Mouse (Mus musculus) ES-Bruce4 (cell line): ENCODE data around the gene Bco1. TPM values are rescaled to one million over a fixed set of nuclear protein-coding genes. Genes with fewer than 3 reads are reported as not detected.

Experiments used
- H3K27ac ChIP-seq: 2 replicates; pipeline ENCODE4 v1.5.1; 2012; ENCODE audit warnings: low read length, inconsistent platforms; ENCODE audit not compliant: insufficient read depth
- H3K27me3 ChIP-seq: 2 replicates; pipeline ENCODE4 v1.6.1; 2012; ENCODE audit warnings: mild to moderate bottlenecking, low read length, inconsistent platforms; ENCODE audit not compliant: control insufficient read depth, poor library complexity, insufficient read depth, severe bottlenecking
- H3K36me3 ChIP-seq: 2 replicates; pipeline ENCODE4 v1.6.1; 2012; ENCODE audit warnings: inconsistent platforms, mild to moderate bottlenecking, low read length, moderate library complexity; ENCODE audit not compliant: control insufficient read depth, poor library complexity, insufficient read depth, severe bottlenecking
- H3K4me1 ChIP-seq: one replicate; pipeline ENCODE4 v1.8.1; 2011; ENCODE audit warnings: low read length; ENCODE audit not compliant: control insufficient read depth, insufficient read depth
- H3K4me3 ChIP-seq: 2 replicates; pipeline ENCODE4 v1.5.1; 2011; ENCODE audit warnings: low read depth, mild to moderate bottlenecking, low read length
- H3K9ac ChIP-seq: 2 replicates; pipeline ENCODE4 v1.6.1; 2012; ENCODE audit warnings: low read depth, mild to moderate bottlenecking, inconsistent platforms; ENCODE audit not compliant: poor library complexity, severe bottlenecking
- H3K9me3 ChIP-seq: replicated peaks from 2 replicates; pipeline ENCODE4 v1.6.1; 2012; ENCODE audit warnings: mild to moderate bottlenecking, low read length, inconsistent platforms; ENCODE audit not compliant: control insufficient read depth, poor library complexity, insufficient read depth, severe bottlenecking
- CTCF ChIP-seq: IDR thresholded peaks from one replicate; pipeline ENCODE4 v1.8.1; 2011; ENCODE audit warnings: low read depth, low read length
- EP300 ChIP-seq: IDR thresholded peaks from 2 replicates; pipeline ENCODE4 v1.6.1; 2011; ENCODE audit warnings: low read depth, low read length; ENCODE audit not compliant: insufficient read depth
- POLR2A ChIP-seq: IDR thresholded peaks from one replicate; pipeline ENCODE4 v1.8.1; 2011; ENCODE audit warnings: low read length; ENCODE audit not compliant: insufficient read depth
- polyA plus RNA-seq: library from polyadenylated mRNA; stranded (reverse); fragments of >200 nt; gene quantifications from 2 replicates; pipeline ENCODE4 v1.2.4, GENCODE M21; 2011; ENCODE audit warnings: low read depth; ENCODE audit not compliant: missing spikeins, insufficient read depth, insufficient read length

Gene Bco1
- polyA plus RNA-seq, 1 experiment, result not detected

- H3K36me3 ChIP-seq, result no peaks in the 10 kb centered on the region
- no peaks in the 10 kb centered on the region for H3K27me3 ChIP-seq
- no peak overlapping the region for H3K27ac ChIP-seq
- H3K9me3 ChIP-seq, result no peaks in the 10 kb centered on the region
- H3K4me1 ChIP-seq, result no peaks in the 10 kb centered on the region
- no peak for TF ChIP-seq POLR2A
- TF ChIP-seq CTCF, result no peak
- TF ChIP-seq EP300, result no peak
- peak overlapping the region; percentile 80 for H3K9ac ChIP-seq
- no peak overlapping the region for H3K4me3 ChIP-seq
Observed at GRCm38 (mm10) chr8:117159031-117159430, 63.4 kb downstream of the Bco1 start.

DNA sequence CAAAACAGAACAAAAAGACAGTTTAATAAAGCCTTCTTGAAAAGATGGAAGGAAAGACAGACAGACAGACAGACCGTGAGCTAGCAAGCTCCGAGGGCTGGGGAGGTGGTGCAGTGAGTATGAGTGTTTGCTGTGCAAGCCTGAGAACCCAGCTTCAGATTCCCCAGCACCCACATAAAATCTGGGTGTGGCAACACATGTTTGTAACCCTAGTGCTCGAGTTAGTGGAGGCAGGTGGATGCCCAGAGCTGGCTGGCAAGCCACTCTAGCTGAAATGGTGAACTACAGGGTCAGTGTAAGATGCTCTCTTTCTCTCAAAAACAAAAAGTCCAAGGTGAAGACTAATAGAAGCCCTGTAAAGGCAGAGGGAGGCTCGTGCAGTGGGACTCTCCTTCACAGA, 69.3 kb downstream of the Bco1 start:
- Histone ChIP-seq H3K4me1 (no peaks in the 10 kb centered on the region), H3K9me3 (no peaks in the 10 kb centered on the region), H3K27ac (no peak overlapping the region), H3K9ac (no peak overlapping the region), H3K27me3 (no peaks in the 10 kb centered on the region), H3K36me3 (no peaks in the 10 kb centered on the region), H3K4me3 (no peak overlapping the region)
- no peak for TF ChIP-seq POLR2A
- no peak for TF ChIP-seq CTCF
- no peak for TF ChIP-seq EP300

- Histone ChIP-seq H3K27me3 (no peaks in the 10 kb centered on the region), H3K4me1 (no peaks in the 10 kb centered on the region), H3K4me3 (no peak overlapping the region), H3K9ac (no peak overlapping the region), H3K9me3 (no peaks in the 10 kb centered on the region), H3K27ac (no peak overlapping the region), H3K36me3 (no peaks in the 10 kb centered on the region)
- TF ChIP-seq EP300 (no peak), CTCF (no peak), POLR2A (no peak)
Observed at GRCm38 (mm10) chr8:117165542-117165941, 69.9 kb downstream of the Bco1 start.

DNA sequence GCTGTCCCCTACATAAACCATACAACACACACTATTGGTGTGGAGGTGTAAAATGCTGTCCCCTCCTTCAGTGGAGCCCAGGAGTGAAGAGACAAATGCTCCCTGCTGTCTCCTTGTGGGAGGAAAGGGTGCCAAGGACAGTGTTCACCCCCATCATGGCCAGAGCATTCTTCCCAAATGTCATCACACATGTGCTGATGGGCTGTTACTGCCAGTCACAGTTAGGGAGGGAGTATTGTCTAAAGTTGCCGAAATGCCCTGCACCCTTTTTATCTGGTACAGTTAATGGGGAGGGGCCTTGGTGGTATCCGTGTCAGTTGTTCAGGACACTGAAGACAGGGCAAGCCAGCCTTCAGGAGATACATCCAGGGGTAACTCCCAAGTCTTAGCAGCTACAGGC, 70.9 kb downstream of the Bco1 start:
- no peaks in the 10 kb centered on the region for H3K4me1 ChIP-seq
- no peaks in the 10 kb centered on the region for H3K27me3 ChIP-seq
- H3K36me3 ChIP-seq, result no peaks in the 10 kb centered on the region
- H3K9ac ChIP-seq, result no peak overlapping the region
- H3K9me3 ChIP-seq, result no peaks in the 10 kb centered on the region
- no peak overlapping the region for H3K4me3 ChIP-seq
- TF ChIP-seq CTCF (no peak), POLR2A (no peak), EP300 (no peak)
- H3K27ac ChIP-seq, result no peak overlapping the region

GRCm38 (mm10) chr8:117167243-117167883, 71.7 kb downstream of the Bco1 start:
- H3K27ac ChIP-seq, result no peak overlapping the region
- TF ChIP-seq POLR2A, result no peak
- TF ChIP-seq EP300, result no peak
- TF ChIP-seq CTCF, result no peak
- H3K9me3 ChIP-seq, result no peaks in the 10 kb centered on the region
- H3K4me3 ChIP-seq, result no peak overlapping the region
- H3K27me3 ChIP-seq, result no peaks in the 10 kb centered on the region
- no peak overlapping the region for H3K9ac ChIP-seq
- no peaks in the 10 kb centered on the region for H3K4me1 ChIP-seq
- H3K36me3 ChIP-seq, result no peaks in the 10 kb centered on the region

GRCm38 (mm10) chr8:117168378-117168777, 72.7 kb downstream of the Bco1 start:
- Histone ChIP-seq H3K27ac (no peak overlapping the region), H3K9me3 (no peaks in the 10 kb centered on the region), H3K9ac (no peak overlapping the region), H3K4me3 (no peak overlapping the region), H3K4me1 (no peaks in the 10 kb centered on the region), H3K27me3 (no peaks in the 10 kb centered on the region), H3K36me3 (no peaks in the 10 kb centered on the region)
- TF ChIP-seq EP300 (no peak), POLR2A (no peak), CTCF (no peak)
